Mouse (Mus musculus) G1E-ER4 (cell line): ENCODE measurements around the gene Trpm7. TPM values are rescaled to one million over a fixed set of nuclear protein-coding genes. Genes with fewer than 3 reads are reported as not detected.

ENCODE experiments used
- GATA1 ChIP-seq: IDR thresholded peaks from one replicate; pipeline ENCODE4 v1.8.0; 2012; ENCODE audit warnings: low read length, inconsistent platforms
- polyA plus RNA-seq: library from polyadenylated mRNA; stranded (reverse); fragments of >175 nt; gene quantifications from 2 replicates; pipeline ENCODE4 v1.2.3, GENCODE M21; 2012

Gene Trpm7
- 10.0 and 15.3 TPM in 2 replicates for polyA plus RNA-seq

GRCm38 (mm10) chr2:126875871-126876796 lies at the start of gene Trpm7:
Gene Trpm7, minus strand, starts transcription at chr2:126876230.
- TF ChIP-seq GATA1, result no peak

GRCm38 (mm10) chr2:126920358-126921060 lies 44.5 kb upstream of the Trpm7 start:
- TF ChIP-seq GATA1, result no peak

DNA sequence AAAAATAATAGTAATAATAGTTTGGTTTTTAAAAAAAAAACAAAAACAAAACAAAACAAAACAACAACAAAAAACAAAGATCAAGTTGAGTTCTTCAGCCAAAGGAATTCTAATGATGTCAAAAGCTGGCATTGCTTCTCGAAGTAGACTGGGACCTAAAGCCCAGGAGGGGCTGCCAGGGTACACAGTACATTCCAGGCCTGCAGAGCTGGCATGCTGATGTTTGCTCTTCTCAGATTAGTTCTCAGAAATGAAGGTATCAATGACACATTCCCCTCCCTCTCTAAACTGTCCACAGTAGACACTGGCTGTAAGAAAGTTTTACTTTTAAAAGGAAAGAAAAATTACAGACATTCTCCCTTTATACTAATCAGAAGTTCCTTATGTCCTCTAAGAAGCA lies 40.2 kb upstream of the Trpm7 start:
- TF ChIP-seq GATA1, result no peak

DNA sequence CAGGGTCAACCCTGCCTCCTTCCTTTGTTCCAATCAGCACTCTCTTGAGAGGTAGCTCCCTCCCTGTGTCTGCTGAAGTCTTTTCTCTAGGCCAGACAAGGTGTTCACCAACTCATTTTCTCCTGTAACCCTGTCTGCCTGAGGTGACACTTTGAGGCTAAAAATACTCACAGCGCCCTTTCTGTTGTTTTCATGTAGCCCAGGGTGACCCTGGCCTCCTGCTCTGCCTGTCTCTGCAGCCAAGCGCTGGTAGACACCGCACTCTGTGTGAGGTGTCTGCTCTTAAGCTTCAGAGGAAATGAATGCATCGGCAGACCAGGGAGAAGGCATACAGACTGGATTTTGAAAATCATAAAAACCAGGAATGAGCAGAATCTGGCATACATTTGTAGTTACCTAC lies 38.1 kb upstream of the Trpm7 start:
- no peak for TF ChIP-seq GATA1

DNA sequence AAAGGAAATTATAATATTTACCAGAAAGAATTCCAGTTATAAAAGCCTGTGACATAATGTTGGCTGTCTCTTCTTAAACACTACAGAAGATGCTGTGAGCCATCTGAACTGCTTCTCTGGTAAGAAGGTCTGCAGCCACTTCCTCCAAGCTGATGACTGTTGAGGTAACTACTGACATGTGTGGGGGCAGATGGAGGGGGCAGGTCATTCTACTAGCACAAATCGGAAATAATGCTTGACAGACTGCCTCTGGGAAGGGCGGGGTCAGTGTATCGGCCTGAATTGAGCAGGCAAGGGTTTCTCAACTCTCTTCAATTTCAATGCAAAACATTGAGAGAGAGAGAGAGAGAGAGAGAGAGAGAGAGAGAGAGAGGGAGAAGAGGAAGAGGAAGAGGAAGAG lies 28.1 kb upstream of the Trpm7 start:
- no peak for TF ChIP-seq GATA1

- no peak for TF ChIP-seq GATA1
These were observed 21.5 kb upstream of the Trpm7 start for GRCm38 (mm10) chr2:126897511-126897910.

DNA sequence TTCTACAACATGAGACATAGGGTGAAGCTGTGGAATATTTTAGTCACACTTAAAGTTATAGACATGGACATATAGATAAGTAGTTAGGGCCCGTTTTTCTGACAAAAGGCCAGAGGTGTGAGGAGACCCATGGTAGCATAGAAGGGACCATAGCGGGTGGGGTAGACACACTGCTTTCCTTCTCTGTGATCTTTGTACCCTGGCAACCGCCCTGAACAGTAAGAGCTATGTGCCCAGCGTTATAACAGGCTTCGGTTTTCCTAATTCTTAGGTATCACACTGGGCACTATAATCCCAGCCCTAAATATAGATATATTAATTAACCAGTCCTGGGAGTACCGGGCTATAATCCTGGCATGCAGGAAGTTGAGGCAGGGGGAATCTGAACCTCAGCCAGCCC lies 20.9 kb upstream of the Trpm7 start:
- TF ChIP-seq GATA1, result no peak

DNA sequence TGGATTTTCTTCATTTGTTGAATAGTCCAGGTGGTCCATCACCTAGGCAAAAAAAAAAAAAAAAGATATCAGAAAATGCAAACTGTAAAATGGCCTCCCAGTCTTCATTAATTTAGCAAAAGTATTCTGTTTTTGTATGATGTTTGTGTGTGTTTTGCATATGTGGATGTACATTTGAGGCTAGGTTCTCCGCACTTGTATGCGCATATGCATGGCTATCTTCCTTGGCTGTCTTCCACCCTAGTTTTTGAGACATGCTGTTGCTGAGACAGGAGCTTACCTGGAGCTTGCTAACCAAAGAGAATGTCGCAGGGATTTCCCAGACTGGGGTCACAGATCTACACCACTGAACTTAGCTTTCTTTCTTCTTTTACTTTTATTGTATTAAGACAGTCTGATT lies 18.2 kb upstream of the Trpm7 start:
- no peak for TF ChIP-seq GATA1

DNA sequence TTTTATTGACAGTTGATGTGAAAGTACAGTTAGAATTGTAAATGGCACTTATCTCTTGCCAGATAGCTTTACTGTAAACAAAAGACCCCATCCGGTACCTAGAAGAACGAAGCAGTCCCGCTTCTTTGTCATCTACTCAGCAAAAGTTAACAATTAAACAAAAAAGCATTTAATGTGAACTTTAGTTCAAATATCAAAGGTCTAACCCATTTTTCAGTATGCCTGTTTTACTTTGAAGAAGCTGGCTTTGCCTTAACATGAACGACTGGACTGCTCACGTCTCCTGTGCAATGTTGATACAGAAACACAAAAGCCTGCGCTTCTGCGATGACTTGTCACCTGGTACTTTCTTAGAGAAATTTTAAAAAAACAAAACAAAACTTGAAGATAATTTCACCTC lies 16.3 kb upstream of the Trpm7 start:
- TF ChIP-seq GATA1, result no peak

DNA sequence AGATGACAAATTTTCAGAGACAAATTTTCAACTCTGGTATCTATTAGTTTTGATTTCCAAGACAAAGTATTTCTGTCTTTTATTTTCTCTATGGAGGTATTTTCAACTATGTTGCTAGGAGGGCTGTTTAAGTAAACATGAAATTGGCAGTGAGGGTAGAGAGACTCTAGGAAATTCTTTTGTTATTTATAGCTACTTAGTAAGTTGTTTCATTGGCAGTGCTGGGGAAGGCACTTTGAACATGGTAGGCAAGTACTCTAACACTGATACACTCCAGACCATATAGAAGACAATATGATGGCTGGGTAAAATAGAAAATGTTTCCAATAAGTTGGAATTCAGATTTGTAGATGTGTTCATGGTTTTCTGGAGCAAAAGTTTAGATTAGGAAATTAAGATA lies 15.7 kb upstream of the Trpm7 start:
- TF ChIP-seq GATA1, result no peak

- TF ChIP-seq GATA1, result no peak
These were observed 11.1 kb upstream of the Trpm7 start for GRCm38 (mm10) chr2:126887141-126887540.

DNA sequence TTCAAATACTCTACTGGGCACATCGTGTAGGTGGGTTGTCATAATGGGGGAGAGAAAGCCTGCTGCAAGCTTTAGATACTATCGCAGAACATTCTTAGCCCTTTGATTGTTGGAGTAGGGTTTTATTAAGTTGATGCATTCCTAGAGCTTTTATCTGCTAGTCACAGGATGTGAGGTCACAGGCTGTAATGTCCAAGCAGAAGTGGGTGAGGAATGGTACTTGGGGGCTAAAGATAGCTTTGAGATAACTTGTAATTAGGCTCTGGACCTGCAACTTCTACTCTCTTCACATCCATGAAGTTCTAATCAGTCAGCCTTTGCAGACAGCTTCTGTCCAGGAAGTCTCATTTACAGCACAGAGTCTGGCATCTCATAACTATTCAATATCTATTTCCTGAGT lies 9.8 kb upstream of the Trpm7 start:
- no peak for TF ChIP-seq GATA1

GRCm38 (mm10) chr2:126877991-126878390 lies 2.0 kb upstream of the Trpm7 start:
- no peak for TF ChIP-seq GATA1

GRCm38 (mm10) chr2:126875516-126875835 lies 554 bp downstream of the Trpm7 start:
- no peak for TF ChIP-seq GATA1

- no peak for TF ChIP-seq GATA1
These were observed 1.1 kb downstream of the Trpm7 start for GRCm38 (mm10) chr2:126874809-126875515.

- TF ChIP-seq GATA1, result no peak
These were observed 9.7 kb downstream of the Trpm7 start for GRCm38 (mm10) chr2:126866301-126866700.
